Mouse (Mus musculus): Measurements from ENCODE around the gene Fam19a5.

Fam19a5 gene

DNA sequence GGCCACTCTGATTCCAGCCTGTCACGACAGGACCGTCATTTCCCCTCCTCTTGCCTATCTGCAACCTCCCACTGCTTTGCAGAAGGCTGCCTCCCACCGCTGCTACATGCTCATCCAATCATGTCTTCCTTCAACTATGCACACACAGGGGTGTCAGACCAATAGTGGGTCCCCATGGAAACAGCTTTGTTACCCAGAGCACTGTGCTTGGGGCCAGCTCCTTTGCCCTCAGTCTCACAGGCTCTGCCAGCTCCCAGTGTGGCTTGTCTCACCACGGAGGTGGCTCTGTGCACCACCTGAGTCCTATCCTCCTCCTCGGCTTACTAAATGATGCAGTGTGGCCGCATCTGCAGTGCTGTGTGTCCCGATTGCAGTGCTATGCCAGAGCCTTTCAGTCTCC, 123.3 kb downstream of the Fam19a5 start:
- no peak for DNase-seq

DNA sequence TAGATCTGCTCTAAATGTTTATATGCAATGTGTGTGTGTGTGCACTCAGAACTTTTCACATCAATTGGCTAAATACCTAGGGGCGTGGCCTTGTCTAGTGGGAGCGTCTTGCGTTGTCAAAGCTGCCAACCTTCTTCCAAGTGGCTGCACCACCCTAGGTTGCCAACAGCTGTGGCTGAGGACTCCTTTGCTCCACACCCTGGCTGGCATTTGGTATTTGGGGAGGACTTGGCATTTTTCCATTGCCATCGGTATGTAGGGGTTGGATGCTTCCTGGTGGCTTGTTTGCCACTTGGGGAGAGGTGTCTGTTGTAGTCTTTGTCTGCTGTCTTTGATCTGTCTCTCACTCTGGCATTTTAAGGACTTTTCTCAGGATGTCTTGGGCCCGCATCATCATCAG, 124.0 kb downstream of the Fam19a5 start:
- no peak for DNase-seq

- DNase-seq = no peak
Measured at GRCm38 (mm10) chr15:87671929-87672328, 127.8 kb downstream of the Fam19a5 start.

- DNase-seq = no peak
Measured at GRCm38 (mm10) chr15:87678711-87679110, 134.6 kb downstream of the Fam19a5 start.

- DNase-seq = no peak
Measured at GRCm38 (mm10) chr15:87682410-87682809, 138.3 kb downstream of the Fam19a5 start.

DNA sequence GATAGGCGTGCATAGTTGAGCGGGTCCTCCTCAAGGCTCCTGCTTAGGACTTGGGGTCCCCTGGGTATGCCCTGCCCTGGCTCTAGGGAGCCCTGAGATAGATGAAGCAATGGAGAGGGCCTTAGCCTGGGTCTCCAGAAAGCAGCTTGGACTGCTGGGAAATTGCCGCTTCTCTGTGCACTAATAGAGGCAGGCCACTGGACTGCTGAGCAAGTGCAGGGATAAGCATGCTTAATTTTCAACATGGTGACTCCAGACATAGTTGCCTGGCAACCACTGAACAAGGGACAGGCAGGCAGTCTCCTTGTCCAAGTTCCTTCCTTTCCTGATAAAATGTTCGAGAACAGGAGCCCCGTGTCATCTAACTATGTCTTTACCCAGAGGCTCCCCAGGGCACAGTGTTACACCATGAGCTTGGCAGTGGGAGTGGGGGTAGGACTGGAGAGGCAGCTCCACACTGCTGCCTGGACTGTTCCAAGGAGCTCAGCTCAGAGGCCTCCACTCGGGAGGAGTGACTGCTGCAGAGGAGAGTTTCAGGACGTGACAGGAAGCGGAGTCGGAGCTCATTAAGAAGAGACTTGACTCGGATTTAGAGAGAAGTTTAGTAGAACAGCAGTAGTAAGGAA, 142.4 kb downstream of the Fam19a5 start:
- DNase-seq = no peak

DNA sequence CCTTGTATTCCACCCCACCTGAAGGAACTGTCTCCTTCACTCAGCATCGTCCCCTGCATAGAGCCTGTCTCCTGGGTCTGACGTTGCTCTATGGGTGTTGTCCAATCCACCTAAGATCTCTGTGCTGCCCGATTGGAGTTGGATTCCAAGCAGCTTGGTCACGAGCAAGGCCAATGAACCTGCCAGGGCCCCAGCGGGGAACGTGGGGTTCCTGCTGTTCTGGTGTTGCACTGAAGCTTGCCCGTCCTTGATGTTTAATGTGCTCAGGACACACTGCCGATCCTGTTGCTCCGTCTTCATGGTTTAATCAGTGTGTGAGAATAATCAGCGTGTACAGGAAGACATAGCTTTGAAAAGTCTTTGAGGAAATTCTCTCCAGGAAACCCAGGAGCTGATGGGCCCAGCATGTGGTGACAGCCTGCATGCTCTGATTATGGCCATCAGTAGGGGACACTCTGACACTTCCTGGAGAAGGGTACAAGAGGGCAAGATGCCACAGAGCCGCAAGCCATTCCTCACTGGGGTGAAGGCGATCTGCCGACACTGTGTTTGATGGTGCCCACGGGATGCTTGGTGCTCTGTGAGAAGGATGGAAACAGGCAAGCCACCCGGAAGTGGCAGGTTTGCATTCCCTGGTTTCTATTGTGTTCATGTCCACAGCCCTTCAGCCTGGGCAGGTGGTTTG, 147.3 kb downstream of the Fam19a5 start:
- no peak for DNase-seq

DNA sequence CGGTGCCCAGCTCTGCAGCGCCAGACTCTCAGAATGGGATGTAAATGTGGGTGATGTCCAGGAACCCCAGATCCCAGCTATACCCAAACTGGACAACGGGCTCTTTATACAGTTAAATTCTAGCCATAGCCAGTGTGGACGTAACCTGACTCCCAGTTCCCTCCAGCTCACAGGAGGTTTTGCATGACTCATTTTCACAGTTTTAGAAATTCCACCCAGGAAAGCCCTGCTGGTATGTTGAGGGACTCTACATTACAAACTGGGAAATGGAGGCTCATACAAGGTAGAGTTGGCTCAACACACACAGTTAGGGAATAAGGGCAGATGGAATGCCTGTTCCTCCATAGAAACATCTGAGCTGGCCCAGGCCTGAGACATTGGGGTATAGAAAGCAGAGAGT, 147.9 kb downstream of the Fam19a5 start:
- DNase-seq = no peak

DNA sequence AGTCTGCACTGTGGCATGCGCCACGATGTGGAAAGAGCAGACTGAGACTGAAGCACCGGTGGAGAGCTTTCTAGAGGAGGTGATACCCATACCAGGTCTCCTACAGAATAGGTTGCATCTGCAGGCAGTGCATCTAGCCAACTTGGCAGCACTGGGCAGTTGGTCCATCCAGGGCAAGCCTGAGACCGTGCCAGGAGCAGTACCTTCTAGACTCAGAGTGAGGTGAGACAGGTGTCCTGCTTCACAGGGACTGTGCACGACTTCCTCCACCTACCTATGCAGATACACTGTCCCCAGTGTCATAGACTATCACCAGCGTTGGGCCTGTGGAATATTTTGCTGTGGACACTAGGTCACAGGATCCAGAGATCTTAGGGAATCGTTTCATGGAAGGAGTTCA, 148.3 kb downstream of the Fam19a5 start:
- no peak for DNase-seq

- no peak for DNase-seq
Measured at GRCm38 (mm10) chr15:87692865-87693513, 148.9 kb downstream of the Fam19a5 start.

DNA sequence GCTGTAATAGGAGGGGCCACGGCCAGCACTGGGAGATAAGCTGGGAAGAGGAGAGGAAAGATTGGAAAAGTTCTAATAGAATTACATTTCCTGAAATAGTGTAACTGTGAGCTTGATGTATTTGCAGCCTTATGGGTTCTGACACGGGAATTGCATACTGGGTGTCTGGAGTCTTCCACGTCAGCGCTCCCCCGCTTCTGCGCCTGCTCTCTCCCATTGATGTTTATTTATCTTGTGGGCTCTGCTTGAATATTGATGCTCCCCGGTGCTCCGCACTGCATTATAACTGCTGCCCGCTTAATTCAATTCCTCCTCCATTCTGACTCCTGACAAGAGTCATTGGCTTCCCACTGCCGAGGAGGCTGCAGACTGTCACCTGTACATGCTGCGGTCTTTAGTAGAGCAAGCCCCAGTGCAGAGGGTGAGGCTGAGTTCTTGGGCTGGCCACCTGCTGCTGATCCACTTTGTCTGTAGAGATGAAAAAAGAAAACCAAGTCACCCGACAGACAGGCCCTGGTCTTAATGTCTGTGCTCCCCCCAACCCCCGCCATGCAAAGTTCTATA, 153.4 kb downstream of the Fam19a5 start:
- no peak for DNase-seq

DNA sequence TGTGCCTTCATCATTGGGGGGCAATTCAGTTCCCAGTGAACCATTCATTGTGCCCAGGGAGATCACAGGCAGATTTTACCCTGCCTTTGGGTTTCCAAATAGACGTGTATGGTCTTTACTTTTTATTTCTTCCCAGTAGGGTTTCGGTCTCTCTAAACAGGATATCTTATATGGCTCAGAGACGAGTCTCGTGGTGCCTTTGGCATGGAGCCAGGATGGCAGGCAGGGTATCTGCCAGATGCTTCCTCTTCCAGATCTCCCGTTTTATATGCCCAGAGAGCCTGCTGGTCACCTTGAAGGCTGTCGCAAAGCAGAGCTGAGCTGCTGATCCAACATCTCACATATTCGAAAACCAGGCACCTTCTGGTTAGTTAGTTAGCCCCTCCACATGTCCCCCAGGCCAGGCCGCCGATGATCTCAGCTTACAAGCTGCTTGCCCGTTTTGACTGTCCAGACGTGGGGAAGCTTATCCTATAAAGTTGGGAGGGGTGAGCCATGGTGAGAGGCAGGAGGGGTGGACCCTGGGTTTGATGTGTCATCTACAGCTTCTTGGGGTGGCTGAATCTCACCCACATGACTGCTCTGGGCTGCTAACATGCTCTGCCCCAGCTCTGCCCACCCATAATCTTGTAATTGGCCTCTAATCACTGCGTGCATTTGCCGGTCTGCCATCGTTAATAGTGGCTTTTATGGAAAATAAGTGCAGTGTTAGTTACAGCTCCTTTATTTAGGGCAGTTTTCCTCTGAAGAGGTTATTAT, 154.6 kb downstream of the Fam19a5 start:
- DNase-seq = no peak

DNA sequence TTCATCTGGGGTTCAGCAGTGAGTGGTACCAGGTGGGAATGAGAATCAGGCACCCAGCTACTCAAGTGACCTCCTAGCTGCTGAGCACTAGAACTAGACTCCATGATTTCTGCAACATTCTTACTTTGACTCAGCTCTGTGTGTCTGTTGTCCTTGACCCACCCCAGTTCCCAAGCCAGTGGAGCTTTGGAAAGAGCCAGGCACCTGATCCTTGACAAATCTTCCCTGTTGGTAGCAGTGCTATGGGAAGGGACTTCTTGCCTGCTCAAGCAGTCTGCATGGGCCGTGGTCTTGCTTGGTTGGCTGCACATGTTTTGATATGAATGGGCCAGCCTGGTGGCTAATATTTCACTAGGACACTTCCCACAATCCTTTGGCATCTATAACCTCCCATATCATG, 158.7 kb downstream of the Fam19a5 start:
- no peak for DNase-seq

DNA sequence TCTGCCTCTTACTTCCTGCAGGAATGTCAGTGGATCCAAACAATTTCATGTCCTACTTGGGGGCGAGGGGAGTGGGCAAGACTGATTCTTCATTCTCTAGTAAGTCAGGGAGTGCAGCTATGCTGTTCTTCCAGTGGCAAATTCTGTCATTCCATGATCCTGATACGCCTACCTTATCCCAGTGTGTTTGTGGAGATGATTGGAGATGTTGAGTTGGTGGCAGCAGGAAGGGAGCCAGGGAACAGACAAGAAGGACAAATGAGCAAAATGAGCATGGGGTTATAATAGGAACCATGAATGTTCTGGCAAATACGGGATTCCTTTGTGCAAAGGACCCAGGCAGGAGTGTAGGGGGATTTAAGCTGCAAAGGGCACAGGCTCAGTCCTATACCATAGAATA, 159.2 kb downstream of the Fam19a5 start:
- no peak for DNase-seq

DNA sequence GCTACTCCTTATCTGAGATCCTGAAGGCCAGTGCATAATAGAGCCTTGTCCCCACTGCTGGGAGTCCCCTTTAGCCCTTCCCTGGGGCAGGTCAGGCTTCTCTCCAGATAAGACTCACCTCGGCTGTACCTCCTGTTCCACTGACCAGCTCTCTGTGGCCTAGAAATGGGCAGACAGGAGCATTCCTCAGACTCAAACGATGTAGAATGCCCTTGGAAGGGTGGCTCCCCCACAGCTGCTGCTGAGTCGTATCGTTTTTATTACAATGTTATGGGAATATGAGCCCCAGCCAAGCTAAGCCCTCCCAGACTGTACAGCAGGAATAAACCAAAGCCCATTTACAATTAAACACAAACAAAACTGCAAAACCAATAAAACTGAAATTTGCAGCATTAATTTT, 167.7 kb downstream of the Fam19a5 start:
- no peak for DNase-seq

GRCm38 (mm10) chr15:87712221-87712620, 168.1 kb downstream of the Fam19a5 start:
- no peak for DNase-seq

- no peak for DNase-seq
Measured at GRCm38 (mm10) chr15:87715037-87715676, 171.1 kb downstream of the Fam19a5 start.

DNA sequence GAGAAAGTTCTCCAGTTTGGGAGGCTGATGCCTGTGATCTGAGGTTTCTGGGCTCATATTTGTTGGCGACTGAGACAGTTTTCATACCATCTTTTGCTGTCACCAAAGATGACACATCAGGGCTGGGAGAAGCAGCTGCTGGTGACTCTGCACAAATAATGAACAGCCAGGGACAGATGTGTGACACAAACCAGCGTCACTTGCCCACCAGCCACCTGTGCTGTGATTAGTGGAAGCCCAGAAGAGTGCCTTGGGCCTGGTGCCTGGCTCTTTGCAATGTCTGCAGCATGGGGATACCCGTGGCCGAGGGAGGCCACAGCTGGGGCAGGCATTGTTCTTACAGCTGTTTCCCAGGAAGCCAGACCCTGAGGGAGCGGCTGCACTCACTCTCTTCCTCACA, 173.0 kb downstream of the Fam19a5 start:
- DNase-seq = no peak

DNA sequence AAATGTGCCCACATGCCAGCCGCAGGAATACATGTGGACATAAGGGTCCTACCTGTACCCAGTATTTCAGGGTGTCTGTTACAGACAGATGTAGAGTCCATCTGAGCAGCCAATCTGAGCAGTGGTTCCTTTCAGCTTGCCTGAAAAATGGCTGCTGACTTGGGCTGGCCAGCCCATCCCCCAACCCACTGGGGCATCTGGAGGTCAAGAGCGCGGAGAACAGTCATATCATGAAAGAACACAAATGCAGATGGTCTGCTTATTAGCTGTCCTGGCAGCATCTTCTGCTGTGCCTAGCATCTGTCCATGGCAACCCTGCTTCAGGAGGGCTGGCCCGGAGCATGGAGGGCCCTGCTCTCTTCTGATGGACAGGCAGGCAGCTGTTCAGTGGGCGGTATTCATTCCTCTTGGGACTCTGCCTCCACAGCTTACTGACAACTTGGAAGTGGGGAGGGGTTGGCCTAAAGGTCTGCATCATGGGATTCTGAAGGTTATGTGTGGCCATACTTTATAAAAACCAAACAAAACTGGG, 179.4 kb downstream of the Fam19a5 start:
- DNase-seq = no peak

GRCm38 (mm10) chr15:87726657-87727236, 182.6 kb downstream of the Fam19a5 start:
- no peak for DNase-seq

GRCm38 (mm10) chr15:87736345-87736744, 192.2 kb downstream of the Fam19a5 start:
- no peak for DNase-seq

- no peak for DNase-seq
Measured at GRCm38 (mm10) chr15:87755482-87755881, 211.4 kb downstream of the Fam19a5 start.
